Mouse (Mus musculus) hindbrain, embryonic 14.5 days (tissue): Measurements from ENCODE around the gene Maml2. TPM values are rescaled to one million over a fixed set of nuclear protein-coding genes. Genes with fewer than 3 reads are reported as not detected.

Experiments used
- ATAC-seq: fragments of 200-750 bp; cut with Nextera tagmentation; 2 replicates; pipeline ENCODE4 v1.8.0; 2017; ENCODE audit warnings: moderate number of reproducible peaks, mild to moderate bottlenecking, moderate TSS enrichment, moderate library complexity; ENCODE audit not compliant: low FRiP score
- DNase-seq: peaks from one replicate; pipeline ENCODE4 v3.0.0-alpha.2; 2015; ENCODE audit warnings: low spot score
- H3K27ac ChIP-seq: fragments of 300-500 bp; sonication (generic); 2 replicates; pipeline ENCODE4 v1.5.1; 2014; ENCODE audit warnings: mild to moderate bottlenecking, moderate library complexity
- H3K27me3 ChIP-seq: fragments of 300-500 bp; sonication (generic); 2 replicates; pipeline ENCODE4 v1.6.1; 2014; ENCODE audit warnings: mild to moderate bottlenecking, low read length, mixed read lengths; ENCODE audit not compliant: control insufficient read depth, insufficient read depth
- H3K36me3 ChIP-seq: fragments of 300-500 bp; sonication (generic); replicated peaks from 2 replicates; pipeline ENCODE4 v1.6.1; 2014; ENCODE audit not compliant: control insufficient read depth, insufficient read depth
- H3K4me1 ChIP-seq: fragments of 300-500 bp; sonication (generic); replicated peaks from 2 replicates; pipeline ENCODE4 v1.6.1; 2014; ENCODE audit warnings: antibody characterized with exemption, low read length, mixed read lengths; ENCODE audit not compliant: control insufficient read depth, insufficient read depth
- H3K4me2 ChIP-seq: fragments of 300-500 bp; sonication (generic); replicated peaks from 2 replicates; pipeline ENCODE4 v1.6.1; 2014; ENCODE audit warnings: mild to moderate bottlenecking, moderate library complexity
- H3K4me3 ChIP-seq: fragments of 300-500 bp; sonication (generic); replicated peaks from 2 replicates; pipeline ENCODE4 v1.5.1; 2014; ENCODE audit warnings: mild to moderate bottlenecking, low read length
- H3K9ac ChIP-seq: fragments of 300-500 bp; sonication (generic); 2 replicates; pipeline ENCODE4 v1.6.1; 2014
- H3K9me3 ChIP-seq: fragments of 300-500 bp; sonication (generic); 2 replicates; pipeline ENCODE4 v1.6.1; 2016; ENCODE audit warnings: low read length; ENCODE audit not compliant: control insufficient read depth
- WGBS: fragments of 180-500 bp; shearing (Covaris S2); extraction: QIAGEN DNeasy Blood & Tissue Kit; methylation state at CpG from one replicate; pipeline ENCODE4 v1.1.7; 2014; 5-methylcytosine and 5-hydroxymethylcytosine counted together
- polyA plus RNA-seq: library from polyadenylated mRNA; unstranded; fragments of >200 nt; fragmentation: Nextera tagmentation; extraction: Ambion mirVana; gene quantifications from 2 replicates; pipeline ENCODE4 v1.2.1, GENCODE M21; 2014

Gene Maml2
- polyA plus RNA-seq, 1 experiment from 2014 or later: 10.8 TPM

DNA sequence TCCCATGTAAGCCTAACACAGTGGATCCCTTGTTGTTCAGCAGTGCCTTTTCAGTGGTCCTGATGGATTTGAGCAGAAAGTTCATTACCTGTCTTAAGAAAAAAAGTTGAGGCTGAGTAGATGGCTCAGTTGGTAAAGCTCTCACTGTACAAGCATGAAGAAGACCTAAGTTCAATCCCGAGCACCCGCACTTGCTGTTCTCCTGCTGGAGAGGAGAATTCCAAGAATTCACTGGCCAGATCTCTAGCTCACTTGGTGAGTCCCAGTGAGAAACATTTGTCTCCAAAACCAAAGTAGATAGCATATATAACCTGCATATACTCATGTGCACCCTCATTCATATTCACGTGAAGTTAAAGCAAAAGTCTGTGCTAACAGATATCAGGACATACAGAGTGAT, 8.7 kb downstream of the Maml2 start:
- Histone ChIP-seq H3K36me3 (no peaks in the 10 kb centered on the region), H3K4me2 (no peak overlapping the region), H3K9me3 (no peaks in the 10 kb centered on the region), H3K27me3 (no peaks in the 10 kb centered on the region), H3K9ac (no peak overlapping the region), H3K4me3 (no peak overlapping the region), H3K4me1 (peaks cover 58% of the 10 kb centered on the region), H3K27ac (no peak overlapping the region)
- DNase-seq (no peak), ATAC-seq (no peak)
- 93% methylated on average over 3 of the region's 3 CpGs for WGBS

GRCm38 (mm10) chr9:13307226-13307625, 9.5 kb downstream of the Maml2 start:
- Histone ChIP-seq H3K27me3 (no peaks in the 10 kb centered on the region), H3K36me3 (no peaks in the 10 kb centered on the region), H3K27ac (peak overlapping the region; percentile 34; the same call in 1 of the 2 replicates), H3K4me1 (peaks cover 51% of the 10 kb centered on the region), H3K9ac (no peak overlapping the region), H3K4me2 (no peak overlapping the region), H3K4me3 (no peak overlapping the region), H3K9me3 (no peaks in the 10 kb centered on the region)
- DNase-seq (no peak), ATAC-seq (no peak)
- WGBS: 30% methylated on average over 4 of the region's 4 CpGs

DNA sequence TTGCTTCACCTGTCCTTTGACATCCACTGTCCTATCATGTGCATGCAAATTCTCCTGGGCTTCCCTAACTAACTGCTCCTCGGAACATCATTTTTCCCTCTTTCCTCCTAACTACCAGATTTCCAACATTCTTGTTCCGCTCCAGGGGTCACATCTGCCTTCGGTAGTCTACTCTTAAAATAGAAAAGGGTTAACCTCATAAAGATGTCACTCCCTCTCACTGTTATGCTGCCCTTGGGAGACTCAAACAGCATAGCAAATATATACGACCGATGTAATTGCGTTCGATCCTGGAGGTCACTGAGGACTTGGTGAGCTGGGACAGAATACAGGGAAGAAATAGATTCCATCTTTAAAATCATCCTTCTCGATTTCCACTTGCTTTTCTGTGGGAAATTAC, 11.0 kb downstream of the Maml2 start:
- no peak for DNase-seq
- no peak overlapping the region for H3K4me2 ChIP-seq
- H3K36me3 ChIP-seq: no peaks in the 10 kb centered on the region
- no peaks in the 10 kb centered on the region for H3K27me3 ChIP-seq
- H3K9ac ChIP-seq: no peak overlapping the region
- WGBS: 49% methylated on average over 8 of the region's 8 CpGs
- H3K27ac ChIP-seq: no peak overlapping the region
- H3K4me1 ChIP-seq: peaks cover 44% of the 10 kb centered on the region; the same call in 1 of the 2 replicates
- H3K4me3 ChIP-seq: no peak overlapping the region
- ATAC-seq: no peak
- no peaks in the 10 kb centered on the region for H3K9me3 ChIP-seq

GRCm38 (mm10) chr9:13309807-13310206, 12.1 kb downstream of the Maml2 start:
- Histone ChIP-seq H3K4me2 (no peak overlapping the region), H3K9me3 (no peaks in the 10 kb centered on the region), H3K36me3 (no peaks in the 10 kb centered on the region), H3K27me3 (no peaks in the 10 kb centered on the region), H3K4me3 (no peak overlapping the region), H3K4me1 (peaks cover 33% of the 10 kb centered on the region; the same call in 1 of the 2 replicates), H3K27ac (no peak overlapping the region), H3K9ac (no peak overlapping the region; the same call in 1 of the 2 replicates)
- ATAC-seq (no peak), DNase-seq (no peak)
- WGBS: 48% methylated on average over 7 of the region's 7 CpGs

GRCm38 (mm10) chr9:13310236-13310635, 12.5 kb downstream of the Maml2 start:
- 21% methylated on average over 3 of the region's 3 CpGs for WGBS
- peaks cover 33% of the 10 kb centered on the region; the same call in 1 of the 2 replicates for H3K4me1 ChIP-seq

GRCm38 (mm10) chr9:13311094-13311493, 13.3 kb downstream of the Maml2 start:
- Histone ChIP-seq H3K4me2 (no peak overlapping the region), H3K9ac (no peak overlapping the region), H3K27me3 (no peaks in the 10 kb centered on the region), H3K4me3 (no peak overlapping the region), H3K27ac (no peak overlapping the region), H3K4me1 (peaks cover 33% of the 10 kb centered on the region; the same call in 1 of the 2 replicates), H3K36me3 (no peaks in the 10 kb centered on the region), H3K9me3 (no peaks in the 10 kb centered on the region)
- DNase-seq (no peak), ATAC-seq (no peak)
- WGBS: 25% methylated on average over 2 of the region's 2 CpGs

More at GRCm38 (mm10) chr9:13310236-13310635, 12.5 kb downstream of the Maml2 start:
- Histone ChIP-seq H3K4me3 (no peak overlapping the region), H3K27me3 (no peaks in the 10 kb centered on the region), H3K9ac (peak overlapping the region; percentile 1; the same call in 1 of the 2 replicates), H3K9me3 (no peaks in the 10 kb centered on the region), H3K36me3 (no peaks in the 10 kb centered on the region), H3K4me2 (no peak overlapping the region), H3K27ac (no peak overlapping the region)
- DNase-seq: no peak
- ATAC-seq: no peak

DNA sequence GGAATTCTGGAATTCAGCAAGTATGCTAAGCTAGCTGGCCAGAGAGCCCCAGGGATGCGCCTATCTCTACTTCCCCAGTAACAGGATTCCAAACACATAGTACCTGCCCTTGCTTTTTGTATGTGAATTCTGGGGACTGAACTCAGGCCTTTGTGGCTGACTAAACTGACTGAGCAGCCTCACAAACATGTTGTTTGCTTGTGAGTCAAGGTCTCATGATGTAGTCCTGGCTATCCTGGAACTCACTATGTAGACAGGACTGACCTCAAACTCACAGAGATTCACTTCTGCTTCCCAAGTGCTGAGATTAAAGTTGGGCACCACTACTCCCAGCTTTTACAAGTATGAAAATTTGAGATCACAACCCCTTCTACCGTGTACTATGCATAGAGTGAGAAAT, 16.2 kb downstream of the Maml2 start:
- WGBS: 88% methylated on average over 2 of the region's 2 CpGs
- Histone ChIP-seq H3K9ac (no peak overlapping the region), H3K36me3 (no peaks in the 10 kb centered on the region), H3K9me3 (no peaks in the 10 kb centered on the region), H3K27ac (no peak overlapping the region), H3K4me2 (no peak overlapping the region), H3K4me3 (no peak overlapping the region), H3K4me1 (peaks cover 9% of the 10 kb centered on the region; the same call in 1 of the 2 replicates), H3K27me3 (no peaks in the 10 kb centered on the region)
- DNase-seq (no peak), ATAC-seq (no peak)

- Histone ChIP-seq H3K36me3 (no peaks in the 10 kb centered on the region), H3K9me3 (no peaks in the 10 kb centered on the region), H3K9ac (no peak overlapping the region), H3K27me3 (no peaks in the 10 kb centered on the region), H3K4me3 (no peak overlapping the region), H3K27ac (no peak overlapping the region), H3K4me2 (no peak overlapping the region), H3K4me1 (peaks cover 8% of the 10 kb centered on the region; the same call in 1 of the 2 replicates)
- no peak for DNase-seq
- ATAC-seq: no peak
- 70% methylated on average over 5 of the region's 5 CpGs for WGBS
Measured at GRCm38 (mm10) chr9:13314577-13315004, 16.8 kb downstream of the Maml2 start.

GRCm38 (mm10) chr9:13315393-13315792, 17.6 kb downstream of the Maml2 start:
- Histone ChIP-seq H3K9me3 (no peaks in the 10 kb centered on the region), H3K36me3 (no peaks in the 10 kb centered on the region), H3K4me2 (no peak overlapping the region), H3K9ac (no peak overlapping the region), H3K4me3 (no peak overlapping the region), H3K27ac (no peak overlapping the region), H3K4me1 (0 out of 2 replicates have a peak, but pooled peaks cover under 1% of the 10 kb centered on the region), H3K27me3 (no peaks in the 10 kb centered on the region)
- 83% methylated on average over 5 of the region's 5 CpGs for WGBS
- DNase-seq (no peak), ATAC-seq (no peak)

DNA sequence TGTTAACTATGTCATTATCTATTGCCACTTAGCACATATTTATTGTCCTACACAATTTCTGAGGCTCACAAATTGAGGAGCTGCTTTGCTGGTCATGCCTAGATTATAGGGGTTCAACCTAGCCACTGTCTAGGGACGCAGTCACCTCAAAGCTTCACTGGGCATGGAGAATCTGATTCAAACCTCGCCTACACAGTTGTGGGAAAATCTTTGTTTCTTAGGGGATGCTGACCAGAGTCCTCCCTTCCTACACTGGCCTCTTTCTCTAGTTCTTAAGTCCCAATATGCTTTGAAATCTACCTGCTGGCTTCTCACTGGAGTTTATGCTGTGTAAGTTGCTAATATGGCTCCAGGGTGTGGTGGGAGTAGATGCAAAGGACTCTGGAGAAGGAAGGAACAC, 21.8 kb downstream of the Maml2 start:
- 86% methylated on average over 2 of the region's 2 CpGs for WGBS
- Histone ChIP-seq H3K27ac (no peak overlapping the region), H3K36me3 (no peaks in the 10 kb centered on the region)

More for the DNA sequence above, 21.8 kb downstream of the Maml2 start:
- H3K9ac ChIP-seq: no peak overlapping the region
- H3K27me3 ChIP-seq: no peaks in the 10 kb centered on the region
- DNase-seq: no peak
- no peaks in the 10 kb centered on the region for H3K9me3 ChIP-seq
- no peak overlapping the region for H3K4me3 ChIP-seq
- no peak overlapping the region for H3K4me2 ChIP-seq
- ATAC-seq: no peak
- no peaks in the 10 kb centered on the region; the same call in 1 of the 2 replicates for H3K4me1 ChIP-seq
